Mouse (Mus musculus): Measurements from ENCODE around the gene Hspa4.
A peak's percentile ranks its signal among the peaks of the same experiment; 100 is the strongest.
"Not testable (repeated sequence)": the region's sequence is repeated elsewhere in the genome, so short reads cannot be mapped to it uniquely, and the experiment has no call there.

Hspa4 gene

GRCm38 (mm10) chr11:53300330-53301166 is at the start of gene Hspa4:
Gene Hspa4 (minus strand): TSS chr11:53300457.
- peak; percentile 94 to 98 for DNase-seq (ENCODE audit: low spot score in 2 of 2)

- DNase-seq (ENCODE audit: low spot score in 2 of 2) = no peak
Observed at GRCm38 (mm10) chr11:53345738-53346137, 45.5 kb upstream of the Hspa4 start.

GRCm38 (mm10) chr11:53345328-53345727 is 45.1 kb upstream of the Hspa4 start:
- no peak for DNase-seq (ENCODE audit: low spot score in 2 of 2)

GRCm38 (mm10) chr11:53342711-53343110 is 42.5 kb upstream of the Hspa4 start:
- DNase-seq (ENCODE audit: low spot score in 2 of 2) = peak in 1 of 2 experiments; percentile 33

- DNase-seq (ENCODE audit: low spot score in 2 of 2) = not testable (repeated sequence)
Observed at GRCm38 (mm10) chr11:53341019-53341418, 40.8 kb upstream of the Hspa4 start.

- DNase-seq (ENCODE audit: low spot score in 2 of 2) = no peak
Observed at GRCm38 (mm10) chr11:53337684-53338083, 37.4 kb upstream of the Hspa4 start.

- no peak for DNase-seq (ENCODE audit: low spot score in 2 of 2)
Observed at GRCm38 (mm10) chr11:53336924-53337323, 36.7 kb upstream of the Hspa4 start.

GRCm38 (mm10) chr11:53336182-53336571 is 35.9 kb upstream of the Hspa4 start:
- no peak for DNase-seq (ENCODE audit: low spot score in 2 of 2)

- no peak for DNase-seq (ENCODE audit: low spot score in 2 of 2)
Observed at GRCm38 (mm10) chr11:53335505-53336181, 35.4 kb upstream of the Hspa4 start.

- no peak for DNase-seq (ENCODE audit: low spot score in 2 of 2)
Observed at GRCm38 (mm10) chr11:53332076-53332680, 31.9 kb upstream of the Hspa4 start.

- no peak for DNase-seq (ENCODE audit: low spot score in 2 of 2)
Observed at GRCm38 (mm10) chr11:53331121-53331520, 30.9 kb upstream of the Hspa4 start.

- DNase-seq (ENCODE audit: low spot score in 2 of 2) = no peak
Observed at GRCm38 (mm10) chr11:53330325-53330724, 30.1 kb upstream of the Hspa4 start.

- DNase-seq (ENCODE audit: low spot score in 2 of 2) = peak; percentile 77 to 94
Observed at GRCm38 (mm10) chr11:53324512-53324968, 24.3 kb upstream of the Hspa4 start, which contains the start of gene Zcchc10. Gene Zcchc10 (plus strand): TSS chr11:53324679.

GRCm38 (mm10) chr11:53319867-53320266 is 19.6 kb upstream of the Hspa4 start:
- DNase-seq (ENCODE audit: low spot score in 2 of 2) = not testable (repeated sequence)

- DNase-seq (ENCODE audit: low spot score in 2 of 2) = not testable (repeated sequence)
Observed at GRCm38 (mm10) chr11:53318568-53318967, 18.3 kb upstream of the Hspa4 start.

GRCm38 (mm10) chr11:53318041-53318440 is 17.8 kb upstream of the Hspa4 start:
- no peak for DNase-seq (ENCODE audit: low spot score in 2 of 2)

- no peak for DNase-seq (ENCODE audit: low spot score in 2 of 2)
Observed at GRCm38 (mm10) chr11:53316996-53317395, 16.7 kb upstream of the Hspa4 start.

- DNase-seq (ENCODE audit: low spot score in 2 of 2) = no peak
Observed at GRCm38 (mm10) chr11:53314770-53315173, 14.5 kb upstream of the Hspa4 start.

GRCm38 (mm10) chr11:53312823-53313222 is 12.6 kb upstream of the Hspa4 start:
- DNase-seq (ENCODE audit: low spot score in 2 of 2) = not testable (repeated sequence)

GRCm38 (mm10) chr11:53311385-53311784 is 11.1 kb upstream of the Hspa4 start:
- no peak for DNase-seq (ENCODE audit: low spot score in 2 of 2)

- DNase-seq (ENCODE audit: low spot score in 2 of 2) = no peak
Observed at GRCm38 (mm10) chr11:53308884-53309310, 8.6 kb upstream of the Hspa4 start.

- DNase-seq (ENCODE audit: low spot score in 2 of 2) = no peak
Observed at GRCm38 (mm10) chr11:53308251-53308864, 8.1 kb upstream of the Hspa4 start.
